Mouse (Mus musculus): Measurements from ENCODE around the gene Evi5.
"Not testable (repeated sequence)": the region's sequence is repeated elsewhere in the genome, so short reads cannot be mapped to it uniquely, and the experiment has no call there.

Evi5 gene

DNA sequence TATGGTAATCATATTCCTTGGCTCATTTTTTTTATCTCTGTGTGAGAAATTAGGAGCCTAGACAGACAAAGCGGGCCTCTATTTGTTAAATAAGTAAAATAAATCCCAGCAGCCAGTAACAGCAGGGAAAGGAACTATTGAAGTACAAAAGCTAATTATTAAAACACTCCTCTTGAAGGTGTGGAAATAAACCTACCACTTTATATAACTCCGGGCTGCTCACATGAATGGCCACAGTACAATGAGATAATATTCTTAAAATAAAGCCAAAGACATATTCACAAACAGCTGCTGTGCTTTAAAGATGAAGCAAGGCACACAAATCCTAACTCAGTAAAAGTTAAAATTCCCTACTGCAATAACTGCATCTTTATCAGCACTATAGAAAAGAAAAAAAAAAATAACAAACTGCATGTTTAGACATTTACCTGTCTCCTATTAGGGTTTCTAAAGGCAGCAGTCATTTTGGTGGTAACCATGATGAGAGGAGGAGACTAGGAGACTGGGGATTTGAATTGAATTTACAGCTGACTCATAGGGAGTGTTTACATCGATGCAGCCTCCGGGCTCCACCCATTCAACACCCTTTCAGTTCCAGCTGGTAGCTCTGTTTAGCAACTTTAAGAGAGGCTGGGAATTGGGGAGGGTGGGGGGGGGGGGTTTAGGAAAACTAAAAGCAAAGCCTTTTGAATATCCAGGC lies at the start of gene Evi5:
Gene Evi5 (minus strand): TSS at position 547 of the 700 bp plus-strand sequence.
- no peak for DNase-seq (ENCODE audit: low spot score)

GRCm38 (mm10) chr5:107924564-107924963 lies 49.7 kb upstream of the Evi5 start:
- DNase-seq (ENCODE audit: low spot score): no peak

DNA sequence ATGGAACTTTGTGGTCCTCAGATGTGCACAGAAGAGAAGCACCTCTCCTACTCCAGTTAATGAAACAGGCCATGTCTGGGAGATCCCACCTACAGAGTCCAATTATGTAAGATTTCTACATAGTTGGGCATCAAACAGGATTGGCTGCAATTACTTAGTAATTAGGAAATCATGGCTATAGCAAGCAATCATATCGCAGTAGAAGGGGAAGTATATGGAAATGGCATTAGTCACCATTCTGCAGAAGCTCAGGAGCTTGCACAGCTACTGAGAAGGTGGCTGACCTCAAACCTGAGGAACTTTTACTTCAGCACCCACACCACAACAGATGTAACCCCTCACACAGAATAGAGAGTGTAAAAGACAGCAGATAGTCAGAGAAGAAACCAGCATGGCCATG lies 47.9 kb upstream of the Evi5 start:
- no peak for DNase-seq (ENCODE audit: low spot score)

DNA sequence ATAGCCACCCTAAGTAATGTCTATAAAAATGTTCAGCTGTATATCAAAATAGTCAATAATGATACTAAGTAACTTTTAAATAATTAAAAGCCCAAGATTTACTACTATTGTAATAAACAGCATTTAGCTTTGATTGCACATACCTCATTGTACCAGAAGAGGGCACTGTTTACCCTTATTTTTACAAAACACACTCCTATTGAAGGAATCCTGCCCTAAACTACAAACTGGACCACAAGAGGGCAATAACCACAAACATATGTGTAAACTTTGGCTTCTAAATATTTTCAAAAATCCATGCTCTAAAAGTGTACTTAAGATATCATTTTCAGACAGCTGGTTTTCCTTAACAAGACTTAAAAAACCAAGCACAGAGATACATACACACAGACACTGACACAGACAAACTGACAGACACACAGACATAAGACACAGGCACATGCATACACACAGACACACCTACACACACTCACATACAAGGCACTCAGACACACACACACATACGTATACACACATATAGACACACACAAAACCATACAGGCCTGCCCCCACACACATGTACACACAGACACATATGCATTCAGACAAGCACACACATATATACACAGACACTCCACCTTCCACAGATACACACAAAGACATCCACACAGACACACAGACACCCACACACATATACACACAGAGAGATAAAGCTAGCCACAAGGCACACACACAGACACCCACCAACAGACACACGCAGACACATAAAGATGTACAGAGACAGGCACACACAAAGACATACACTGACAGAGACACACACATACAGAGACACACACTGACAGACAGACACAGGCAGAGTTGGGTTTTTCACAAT lies 46.7 kb upstream of the Evi5 start:
- DNase-seq (ENCODE audit: low spot score): peak; percentile 42

- DNase-seq (ENCODE audit: low spot score): no peak
Observed at GRCm38 (mm10) chr5:107915280-107915679, 40.4 kb upstream of the Evi5 start.

- no peak for DNase-seq (ENCODE audit: low spot score)
Observed at GRCm38 (mm10) chr5:107911012-107911411, 36.1 kb upstream of the Evi5 start.

- DNase-seq (ENCODE audit: low spot score): no peak
Observed at GRCm38 (mm10) chr5:107910084-107910616, 35.2 kb upstream of the Evi5 start.

DNA sequence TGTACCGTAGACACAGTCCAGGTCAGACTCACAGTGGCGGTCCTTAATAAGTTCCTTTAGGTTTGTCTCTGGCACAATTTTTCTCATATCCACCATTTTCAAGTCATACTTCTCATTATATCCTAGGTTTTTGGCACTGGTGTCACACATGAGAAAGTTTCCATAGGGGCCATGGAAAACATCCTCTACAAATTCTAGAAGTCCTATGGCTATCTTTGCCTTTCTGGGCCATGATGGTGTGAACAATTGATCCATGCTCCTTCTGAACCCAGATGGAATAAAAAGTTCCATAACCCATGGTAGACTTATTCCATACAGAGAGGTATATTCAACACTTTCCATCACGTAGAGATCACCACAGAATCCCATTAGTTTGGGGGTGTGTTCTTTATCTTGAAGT lies 34.8 kb upstream of the Evi5 start:
- no peak for DNase-seq (ENCODE audit: low spot score)

- DNase-seq (ENCODE audit: low spot score): no peak
Observed at GRCm38 (mm10) chr5:107908514-107909110, 33.7 kb upstream of the Evi5 start.

- no peak for DNase-seq (ENCODE audit: low spot score)
Observed at GRCm38 (mm10) chr5:107904325-107904724, 29.4 kb upstream of the Evi5 start.

DNA sequence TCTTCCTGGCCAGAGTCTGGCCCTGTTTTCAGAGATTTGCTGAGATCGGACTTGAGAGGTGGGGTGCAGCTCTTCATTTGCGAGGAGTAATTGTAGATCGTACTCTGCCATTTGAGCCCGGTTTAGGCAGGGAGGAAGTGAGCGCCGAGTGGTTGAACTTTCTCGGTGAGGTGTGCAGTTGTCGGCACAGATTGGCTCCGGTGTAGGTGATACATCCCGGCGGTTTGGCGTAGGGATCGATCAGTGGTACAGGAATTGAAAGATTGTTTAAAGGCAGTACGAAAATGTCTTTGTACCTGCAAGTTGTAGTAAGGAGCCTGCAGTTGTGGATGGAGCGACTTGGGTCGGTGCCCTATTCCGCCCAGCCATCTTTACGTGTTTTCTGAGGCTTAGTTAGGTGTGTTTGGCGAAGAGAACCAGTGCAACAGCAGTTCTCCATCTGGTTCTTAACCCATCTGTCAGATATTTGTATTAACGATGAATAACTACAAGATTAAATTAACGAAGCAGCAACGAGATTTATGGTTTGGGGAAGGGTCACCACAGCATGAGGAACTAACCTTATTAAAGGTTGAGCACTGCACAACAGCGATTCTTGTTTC lies 26.2 kb upstream of the Evi5 start:
- no peak for DNase-seq (ENCODE audit: low spot score)

DNA sequence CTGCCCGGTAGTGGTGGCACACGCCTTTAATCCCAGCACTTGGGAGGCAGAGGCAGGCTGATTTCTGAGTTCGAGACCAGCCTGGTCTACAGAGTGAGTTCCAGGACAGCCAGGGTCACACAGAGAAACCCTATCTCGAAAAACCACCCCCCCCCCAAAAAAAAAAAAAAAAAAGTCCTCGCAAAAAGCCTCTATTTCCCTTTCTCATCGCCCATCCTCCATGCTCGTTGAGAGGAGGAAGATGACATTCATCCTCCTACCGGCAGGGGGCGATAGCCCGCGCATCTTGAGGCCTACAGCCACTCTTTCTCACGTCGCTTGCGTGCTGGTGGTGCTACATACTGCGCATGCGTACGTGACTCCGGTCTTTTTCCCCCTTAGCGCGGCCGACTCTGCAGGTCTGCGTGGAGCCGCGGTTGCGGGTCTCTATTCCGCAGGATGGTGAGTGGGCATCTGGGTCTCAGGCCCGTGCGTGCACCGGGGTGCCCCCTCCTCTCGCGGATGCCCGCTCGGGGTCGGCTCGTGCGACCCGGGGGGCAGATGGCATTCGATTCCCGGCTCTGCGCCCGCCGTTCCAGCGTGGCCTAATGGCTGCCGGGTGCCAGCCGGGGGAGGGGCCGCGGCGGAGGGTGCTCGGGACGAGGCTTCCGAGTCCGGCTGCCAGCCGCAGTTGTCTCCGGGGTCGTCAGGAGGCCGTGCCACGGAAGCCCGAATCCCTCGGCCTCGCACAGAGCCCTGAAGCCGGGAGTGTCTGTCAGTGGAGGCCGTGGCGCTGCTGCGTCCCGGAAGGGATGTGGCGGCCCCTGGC lies 25.5 kb upstream of the Evi5 start, which contains the start of gene Rpl5:
Gene Rpl5 (plus strand): TSS at position 297 of the 808 bp plus-strand sequence.
- DNase-seq (ENCODE audit: low spot score): peak; percentile 96

- DNase-seq (ENCODE audit: low spot score): no peak
Observed at GRCm38 (mm10) chr5:107896265-107896664, 21.4 kb upstream of the Evi5 start.

DNA sequence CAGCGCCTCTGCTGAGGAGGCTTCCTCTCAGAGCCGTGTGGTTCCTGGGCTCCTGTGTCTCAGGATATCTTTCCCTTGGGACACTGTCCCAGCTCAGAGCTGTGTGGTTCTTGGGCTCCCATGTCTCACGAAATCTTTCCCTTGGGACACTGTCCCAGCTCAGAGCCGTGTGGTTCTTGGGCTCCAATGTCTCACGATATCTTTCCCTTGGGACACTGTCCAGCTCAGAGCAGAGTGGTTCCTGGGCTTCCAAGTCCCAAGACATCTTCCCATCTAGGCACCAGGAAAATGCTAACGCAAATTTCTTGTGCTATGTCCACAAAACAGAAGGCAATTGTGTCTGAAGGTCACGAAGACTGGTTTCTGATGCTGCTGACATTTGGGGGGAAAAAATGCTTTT lies 19.8 kb upstream of the Evi5 start:
- no peak for DNase-seq (ENCODE audit: low spot score)

GRCm38 (mm10) chr5:107891515-107891914 lies 16.6 kb upstream of the Evi5 start:
- DNase-seq (ENCODE audit: low spot score): not testable (repeated sequence)

GRCm38 (mm10) chr5:107889994-107890888 lies 15.3 kb upstream of the Evi5 start:
- no peak for DNase-seq (ENCODE audit: low spot score)

GRCm38 (mm10) chr5:107880710-107881109 lies 5.8 kb upstream of the Evi5 start:
- DNase-seq (ENCODE audit: low spot score): no peak

DNA sequence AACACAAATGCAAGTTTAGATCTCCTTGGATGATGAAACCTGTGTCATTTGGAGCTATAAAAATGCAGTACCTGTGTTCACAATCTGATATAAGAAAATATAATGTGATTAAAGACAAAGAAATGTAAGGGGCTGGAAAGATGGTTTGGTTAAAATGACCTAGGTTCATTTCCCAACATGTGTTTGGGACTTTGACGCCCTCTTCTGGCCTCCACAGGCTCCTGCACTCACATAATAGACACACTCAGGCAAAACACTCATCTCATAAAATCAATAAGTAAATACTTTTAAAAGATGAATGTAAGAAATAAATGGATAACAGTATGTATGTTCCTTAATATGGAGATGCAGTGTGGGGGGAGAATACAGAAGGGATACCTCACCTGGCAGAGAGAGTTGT lies 2.1 kb upstream of the Evi5 start:
- DNase-seq (ENCODE audit: low spot score): no peak

- DNase-seq (ENCODE audit: low spot score): no peak
Observed at GRCm38 (mm10) chr5:107875261-107875611, 329 bp upstream of the Evi5 start.

DNA sequence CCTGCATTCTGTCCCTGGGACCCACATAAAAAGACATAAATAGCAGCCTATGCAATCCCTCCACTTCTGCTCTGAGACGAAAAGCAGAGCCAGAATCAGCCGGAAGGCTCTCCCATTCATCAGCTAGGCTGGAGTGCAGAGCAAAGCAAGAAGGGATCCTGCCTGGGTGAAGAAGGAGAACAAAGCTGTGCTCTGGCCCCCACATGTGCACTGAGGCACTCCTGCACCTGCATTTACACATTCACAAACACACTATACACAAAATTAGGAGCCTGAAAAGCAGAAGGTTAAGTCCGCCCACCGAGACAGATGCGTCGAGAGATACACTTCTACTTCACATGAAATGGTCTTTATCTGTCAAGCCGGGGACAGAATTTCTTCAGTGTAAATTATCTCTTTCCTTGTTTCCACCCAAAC lies 1.0 kb downstream of the Evi5 start:
- DNase-seq (ENCODE audit: low spot score): no peak

All from urinary bladder, postnatal 14 days (tissue).